Mouse (Mus musculus) liver, embryonic 14.5 days (tissue): Measurements from ENCODE around the gene Unc13a. TPM values are rescaled to one million over a fixed set of nuclear protein-coding genes. Genes with fewer than 3 reads are reported as not detected.
A peak's percentile ranks its signal among the peaks of the same experiment; 100 is the strongest.

Experiments
- ATAC-seq: fragments of 200-750 bp; cut with Nextera tagmentation; 2 replicates; pipeline ENCODE4 v1.8.0; 2017; ENCODE audit warnings: moderate number of reproducible peaks, mild to moderate bottlenecking, moderate library complexity; ENCODE audit not compliant: insufficient read depth
- DNase-seq, 3 experiments: peaks; one replicate each; pipeline ENCODE4 v3.0.0-alpha.2; 2012 to 2013; ENCODE audit warnings: low read depth in 3 of 3, low spot score in 3 of 3
- H3K27ac ChIP-seq: fragments of 300-500 bp; sonication (generic); 2 replicates; pipeline ENCODE4 v1.5.1; 2014; ENCODE audit warnings: moderate library complexity, mild to moderate bottlenecking, control low read depth, inconsistent platforms
- H3K27me3 ChIP-seq: fragments of 300-500 bp; sonication (generic); 2 replicates; pipeline ENCODE4 v1.6.1; 2014; ENCODE audit warnings: mild to moderate bottlenecking, low read length, moderate library complexity; ENCODE audit not compliant: control insufficient read depth, insufficient read depth
- H3K36me3 ChIP-seq: fragments of 300-500 bp; sonication (generic); replicated peaks from 2 replicates; pipeline ENCODE4 v1.6.1; 2014; ENCODE audit warnings: low read depth; ENCODE audit not compliant: control insufficient read depth, insufficient read depth
- H3K4me1 ChIP-seq, 2 experiments: fragments of 200-500 bp in 1 of 2; fragments of 300-500 bp in 1 of 2; sonication (generic) in 1 of 2; replicated peaks; 2 replicates each; pipeline ENCODE4 v1.6.1; 2012 to 2014; ENCODE audit warnings: antibody characterized with exemption in 1 of 2, inconsistent platforms in 1 of 2, low read length in 1 of 2; ENCODE audit not compliant: control insufficient read depth in 2 of 2, insufficient read depth in 2 of 2
- H3K4me2 ChIP-seq: fragments of 300-500 bp; sonication (generic); 2 replicates; pipeline ENCODE4 v1.6.1; 2014; ENCODE audit warnings: low read depth, mild to moderate bottlenecking, control low read depth, moderate library complexity
- H3K4me3 ChIP-seq, 2 experiments: fragments of 200-500 bp in 1 of 2; fragments of 300-500 bp in 1 of 2; sonication (generic) in 1 of 2; 2 replicates each; pipeline ENCODE4 v1.5.1; 2012 to 2014; ENCODE audit warnings: low read depth in 2 of 2, low read length in 2 of 2, mild to moderate bottlenecking in 2 of 2, control low read depth in 1 of 2, inconsistent platforms in 1 of 2, moderate library complexity in 1 of 2; ENCODE audit not compliant: insufficient read depth in 1 of 2
- H3K9ac ChIP-seq: fragments of 300-500 bp; sonication (generic); replicated peaks from 2 replicates; pipeline ENCODE4 v1.6.1; 2014; ENCODE audit warnings: mild to moderate bottlenecking, control low read depth, moderate library complexity
- H3K9me3 ChIP-seq: fragments of 300-500 bp; sonication (generic); 2 replicates; pipeline ENCODE4 v1.6.1; 2016; ENCODE audit warnings: low read length, mixed read lengths; ENCODE audit not compliant: control insufficient read depth
- CTCF ChIP-seq: IDR thresholded peaks from 2 replicates; pipeline ENCODE4 v1.5.1; 2016; ENCODE audit warnings: antibody characterized with exemption, low read depth, control low read depth
- EP300 ChIP-seq: IDR thresholded peaks from 2 replicates; pipeline ENCODE4 v1.6.1; 2016; ENCODE audit warnings: antibody characterized with exemption, low read depth
- WGBS: fragments of 180-500 bp; shearing (Covaris S2); extraction: QIAGEN DNeasy Blood & Tissue Kit; methylation state at CpG from one replicate; pipeline ENCODE4 v1.1.7; 2014; ENCODE audit not compliant: insufficient replicate concordance; 5-methylcytosine and 5-hydroxymethylcytosine counted together
- polyA plus RNA-seq, 2 experiments: library from polyadenylated mRNA; depleted of rRNA in 1 of 2; stranded (reverse) in 1 of 2; unstranded in 1 of 2; fragments of >200 nt; fragmentation: Nextera tagmentation in 1 of 2; extraction: Ambion mirVana in 1 of 2; gene quantifications; 2 replicates each; pipeline versions ENCODE4 v1.2.1 to v1.2.3; 2012 to 2014

The Unc13a gene
- polyA plus RNA-seq, 2 experiments, result 0.13 to 0.34 TPM

DNA sequence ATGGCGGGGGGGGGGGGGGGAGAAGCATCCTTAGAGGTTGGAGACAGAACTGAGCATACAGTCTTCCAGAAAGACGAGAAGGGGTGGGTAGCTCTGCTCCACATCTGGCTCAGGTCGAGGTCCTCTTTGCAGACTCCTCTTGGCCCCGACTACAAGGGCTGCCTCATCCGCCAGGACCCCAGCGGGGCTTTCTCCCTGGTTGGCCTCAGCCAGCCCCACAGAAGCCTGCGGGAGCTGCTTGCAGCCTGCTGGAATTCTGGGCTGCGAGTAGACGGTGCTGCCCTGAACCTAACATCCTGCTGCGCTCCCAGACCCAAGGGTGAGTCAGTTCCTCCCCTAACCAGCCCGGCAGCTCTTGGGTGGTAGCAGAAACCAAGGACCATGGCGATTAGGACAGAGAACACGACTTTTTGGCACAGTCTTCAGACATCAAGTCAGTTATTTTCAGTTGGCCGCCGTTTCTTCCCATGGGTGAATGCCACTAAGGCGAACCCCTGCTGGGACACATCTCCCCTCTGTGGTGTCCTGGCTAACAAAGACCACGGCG, 9.9 kb upstream of the Unc13a start:
- H3K4me2 ChIP-seq, result no peak overlapping the region
- no peak overlapping the region for H3K27ac ChIP-seq
- H3K27me3 ChIP-seq, result peaks cover 8% of the 10 kb centered on the region
- DNase-seq, result no peak
- H3K9me3 ChIP-seq, result no peaks in the 10 kb centered on the region
- H3K9ac ChIP-seq, result no peak overlapping the region
- peaks cover 9 to 12% of the 10 kb centered on the region in 2 experiments for H3K4me1 ChIP-seq
- no peak for ATAC-seq
- WGBS, result 67% methylated on average over 17 of the region's 18 CpGs
- no peak overlapping the region for H3K4me3 ChIP-seq
- no peaks in the 10 kb centered on the region for H3K36me3 ChIP-seq
- TF ChIP-seq EP300 (no peak), CTCF (no peak)

DNA sequence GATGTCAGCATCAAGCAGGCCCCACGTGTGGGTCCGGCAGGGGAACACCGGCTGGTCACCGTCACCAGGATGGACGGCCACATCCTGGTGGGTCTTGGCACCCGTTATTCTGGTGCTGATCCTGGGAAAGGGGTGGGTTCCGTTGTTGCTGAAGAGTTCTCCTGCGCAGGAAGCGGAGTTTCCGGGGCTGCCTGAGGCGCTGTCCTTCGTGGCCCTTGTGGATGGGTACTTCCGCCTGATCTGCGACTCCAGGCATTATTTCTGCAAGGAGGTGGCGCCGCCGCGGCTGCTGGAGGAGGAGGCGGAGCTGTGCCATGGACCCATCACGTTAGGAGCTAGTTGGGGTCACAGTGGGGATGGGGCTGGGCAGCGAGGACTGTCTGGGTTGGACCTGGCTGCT, 8.9 kb upstream of the Unc13a start:
- TF ChIP-seq CTCF (no peak), EP300 (no peak)
- 64% methylated on average over 21 of the region's 21 CpGs for WGBS
- no peaks in the 10 kb centered on the region; the same call in none of the 2 replicates for H3K27me3 ChIP-seq
- H3K36me3 ChIP-seq, result no peaks in the 10 kb centered on the region
- H3K4me1 ChIP-seq, result peaks cover 9 to 16% of the 10 kb centered on the region in 2 experiments
- DNase-seq (no peak), ATAC-seq (no peak)
- no peak overlapping the region for H3K9ac ChIP-seq
- H3K4me3 ChIP-seq, result no peak overlapping the region
- H3K9me3 ChIP-seq, result no peaks in the 10 kb centered on the region
- no peak overlapping the region for H3K4me2 ChIP-seq
- H3K27ac ChIP-seq, result no peak overlapping the region

DNA sequence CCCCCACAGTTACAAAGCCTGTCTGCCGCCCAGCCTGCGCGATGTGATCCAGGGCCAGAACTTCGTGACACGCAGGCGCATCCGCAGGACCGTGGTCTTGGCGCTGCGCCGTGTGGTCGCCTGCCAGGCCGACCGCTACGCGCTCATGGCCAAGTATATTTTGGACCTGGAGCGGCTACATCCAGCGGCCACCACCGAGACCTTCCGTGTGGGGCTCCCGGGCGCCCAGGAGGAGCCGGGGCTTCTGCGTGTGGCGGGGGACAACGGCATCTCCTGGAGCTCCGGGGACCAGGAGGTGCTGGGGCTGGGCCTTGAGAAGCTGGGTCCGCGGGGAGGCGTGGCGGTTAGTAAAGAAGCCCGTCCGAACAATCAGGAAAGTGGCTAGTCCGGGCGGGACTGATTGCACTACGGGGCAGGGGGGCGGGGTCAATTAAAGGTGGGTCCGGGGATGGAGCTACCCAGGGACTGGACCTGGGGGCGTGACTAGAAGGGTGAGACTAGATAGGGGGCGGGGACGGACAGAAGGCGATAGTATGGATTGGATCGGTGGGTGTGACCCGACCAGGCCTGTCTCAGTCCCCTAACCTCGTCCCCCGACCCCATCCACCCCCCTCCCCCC, 8.1 kb upstream of the Unc13a start:
- no peak overlapping the region for H3K9ac ChIP-seq
- no peaks in the 10 kb centered on the region for H3K9me3 ChIP-seq
- no peaks in the 10 kb centered on the region for H3K36me3 ChIP-seq
- no peak for DNase-seq
- 70% methylated on average over 43 of the region's 46 CpGs for WGBS
- H3K4me2 ChIP-seq, result peak overlapping the region; percentile 28
- no peaks in the 10 kb centered on the region; the same call in none of the 2 replicates for H3K27me3 ChIP-seq
- H3K27ac ChIP-seq, result no peak overlapping the region
- H3K4me3 ChIP-seq, result no peak overlapping the region
- no peak for ATAC-seq
- TF ChIP-seq EP300 (no peak), CTCF (no peak)
- H3K4me1 ChIP-seq, result peaks cover 9 to 17% of the 10 kb centered on the region in 2 experiments

DNA sequence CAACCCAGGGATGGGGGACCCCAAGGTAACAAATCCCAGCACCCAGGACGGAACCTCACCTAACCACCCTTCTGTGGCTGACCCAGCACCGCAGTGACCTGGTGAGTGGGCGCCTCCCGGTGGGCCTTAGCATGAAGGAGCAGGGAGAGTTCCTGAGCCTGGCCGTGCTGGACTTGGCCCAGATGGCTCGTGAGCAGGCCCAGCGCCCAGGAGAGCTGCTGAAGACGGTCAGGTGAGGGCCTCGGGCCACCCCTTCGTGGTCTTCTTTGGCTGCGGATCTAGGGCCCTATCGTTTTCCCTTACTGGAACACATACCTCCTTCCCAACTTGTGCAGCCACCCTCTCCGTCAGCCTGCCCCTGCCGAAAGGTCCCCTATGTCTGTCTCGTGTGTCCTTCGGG, 7.6 kb upstream of the Unc13a start:
- Histone ChIP-seq H3K4me2 (no peak overlapping the region; the same call in 1 of the 2 replicates), H3K9ac (no peak overlapping the region), H3K27ac (no peak overlapping the region), H3K4me1 (peaks cover 9 to 17% of the 10 kb centered on the region in 2 experiments), H3K4me3 (no peak overlapping the region), H3K36me3 (no peaks in the 10 kb centered on the region), H3K27me3 (no peaks in the 10 kb centered on the region; the same call in none of the 2 replicates), H3K9me3 (no peaks in the 10 kb centered on the region)
- TF ChIP-seq CTCF (no peak), EP300 (no peak)
- no peak for ATAC-seq
- WGBS, result 74% methylated on average over 16 of the region's 16 CpGs
- DNase-seq, result no peak

DNA sequence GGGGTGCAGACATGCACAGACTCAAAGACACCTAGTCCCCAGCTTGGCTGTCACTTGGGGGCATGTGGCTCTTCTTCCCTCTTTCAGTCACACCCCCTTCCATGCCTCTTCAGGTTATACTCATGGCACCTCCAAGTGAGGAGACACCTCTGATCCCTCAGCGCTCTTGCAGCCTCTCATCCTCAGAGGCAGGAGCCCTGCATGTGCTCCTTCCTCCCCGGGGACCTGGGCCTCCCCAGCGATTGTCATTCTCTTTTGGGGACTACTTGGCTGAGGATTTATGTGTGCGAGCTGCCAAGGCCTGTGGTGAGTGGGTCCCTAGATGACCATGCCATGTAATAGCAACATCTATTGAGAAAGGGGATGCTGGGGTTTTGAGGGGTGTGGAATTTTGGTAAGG, 6.7 kb upstream of the Unc13a start:
- 62% methylated on average over 4 of the region's 4 CpGs for WGBS
- H3K27me3 ChIP-seq, result no peaks in the 10 kb centered on the region; the same call in none of the 2 replicates
- no peak overlapping the region for H3K4me3 ChIP-seq

More for the DNA sequence above, 6.7 kb upstream of the Unc13a start:
- no peak overlapping the region for H3K4me2 ChIP-seq
- no peaks in the 10 kb centered on the region for H3K9me3 ChIP-seq
- TF ChIP-seq EP300 (no peak), CTCF (no peak)
- DNase-seq, result no peak
- no peak overlapping the region for H3K9ac ChIP-seq
- H3K27ac ChIP-seq, result no peak overlapping the region
- H3K4me1 ChIP-seq, result peaks cover 9 to 17% of the 10 kb centered on the region in 2 experiments
- H3K36me3 ChIP-seq, result no peaks in the 10 kb centered on the region
- no peak for ATAC-seq
